Mouse (Mus musculus): Measurements from ENCODE around the gene Nup160. TPM values are rescaled to one million over a fixed set of nuclear protein-coding genes. Genes with fewer than 3 reads are reported as not detected.
A peak's percentile ranks its signal among the peaks of the same experiment; 100 is the strongest.

Gene Nup160
- polyA plus RNA-seq, 1 experiment, result 24.1 TPM

DNA sequence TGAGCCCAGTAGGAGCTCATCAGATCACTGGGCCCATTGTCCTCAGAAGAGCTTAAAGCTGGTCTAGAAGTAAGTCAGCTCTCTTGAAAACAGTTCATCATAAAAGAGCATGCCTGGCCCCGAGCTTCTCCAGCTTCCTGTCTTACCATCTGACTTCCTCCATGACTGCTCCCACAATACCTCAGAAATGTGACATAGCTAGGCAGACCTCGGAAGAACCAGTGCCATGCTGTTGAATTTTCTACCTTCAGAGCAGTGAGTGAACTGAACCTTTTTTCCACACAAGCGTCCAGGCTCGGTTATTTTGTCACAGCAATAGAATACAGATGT lies 35.3 kb upstream of the Nup160 start:
- DNase-seq (ENCODE audit: low read depth), result no peak
- no peak for TF ChIP-seq CTCF (IDR thresholded peaks at IDR 0.05; ENCODE audit: borderline replicate concordance, extremely low read depth, insufficient read depth, insufficient read length)
- no peak for TF ChIP-seq POLR2A (IDR thresholded peaks at IDR 0.05; ENCODE audit: borderline replicate concordance, extremely low read depth, insufficient read depth, insufficient read length, poor library complexity, severe bottlenecking)

DNA sequence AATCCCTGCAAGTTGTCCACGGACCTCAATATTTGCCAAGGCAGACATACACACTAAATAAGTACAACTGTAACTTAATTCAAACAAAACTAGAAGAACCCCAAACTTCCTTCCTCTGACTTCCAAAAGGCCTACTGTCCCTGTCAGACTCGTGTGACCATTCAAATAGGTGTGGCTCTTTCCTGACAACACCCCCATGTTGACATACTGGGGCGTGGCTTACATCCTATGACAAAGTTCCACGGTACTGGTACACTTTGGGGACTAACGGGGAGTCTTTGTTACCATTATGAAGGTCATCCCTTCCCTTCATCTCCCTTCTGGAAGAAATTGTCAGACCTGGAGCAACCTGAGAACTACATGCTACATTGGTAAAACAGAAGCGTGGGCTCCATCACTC lies 29.9 kb upstream of the Nup160 start:
- no peak for DNase-seq (ENCODE audit: low read depth)

DNA sequence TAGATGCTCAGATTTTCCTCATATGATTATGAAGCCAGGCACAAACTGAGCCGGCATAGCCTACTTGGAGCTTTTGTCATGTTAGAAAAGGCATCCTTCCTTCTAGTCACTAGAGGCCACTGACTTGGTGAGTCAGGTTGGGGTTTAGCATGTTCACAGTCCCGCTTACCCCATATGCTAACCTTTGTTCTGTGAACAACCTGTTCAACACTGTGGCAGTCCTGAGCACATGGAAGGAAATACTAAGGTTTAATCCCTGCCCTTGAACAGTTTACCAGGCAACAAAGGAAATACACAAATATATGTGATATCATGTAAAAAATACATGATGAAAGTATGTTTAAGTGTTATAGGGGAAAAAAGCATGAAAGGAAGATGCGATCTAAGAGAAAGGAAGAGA lies 27.6 kb upstream of the Nup160 start:
- TF ChIP-seq CTCF (IDR thresholded peaks at IDR 0.05; ENCODE audit: borderline replicate concordance, extremely low read depth, insufficient read depth, insufficient read length) (no peak), POLR2A (IDR thresholded peaks at IDR 0.05; ENCODE audit: borderline replicate concordance, extremely low read depth, insufficient read depth, insufficient read length, poor library complexity, severe bottlenecking) (no peak)
- DNase-seq (ENCODE audit: low read depth), result no peak

More for the DNA sequence above, 29.9 kb upstream of the Nup160 start:
- no peak for TF ChIP-seq CTCF (IDR thresholded peaks at IDR 0.05; ENCODE audit: borderline replicate concordance, extremely low read depth, insufficient read depth, insufficient read length)

DNA sequence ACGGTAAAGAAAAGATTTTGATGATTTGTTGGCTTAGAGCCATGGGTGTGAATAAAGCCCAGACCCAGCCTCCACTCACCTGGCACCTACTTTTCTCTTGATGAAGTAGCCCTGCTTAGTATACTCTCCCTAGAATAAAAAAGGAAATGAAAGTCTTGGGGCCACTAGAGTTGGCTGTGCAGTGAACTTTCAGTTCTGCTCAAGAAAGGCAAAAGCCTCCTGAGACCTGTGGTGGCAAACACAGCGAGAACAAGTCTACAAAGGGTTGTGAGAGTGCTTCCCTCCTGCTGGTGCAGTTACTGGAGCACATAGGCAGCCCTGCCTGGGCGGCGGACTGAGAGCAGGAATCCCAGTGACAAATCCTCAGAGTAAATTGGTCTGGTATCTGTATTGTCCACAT lies 27.1 kb upstream of the Nup160 start:
- TF ChIP-seq POLR2A (IDR thresholded peaks at IDR 0.05; ENCODE audit: borderline replicate concordance, extremely low read depth, insufficient read depth, insufficient read length, poor library complexity, severe bottlenecking) (no peak), CTCF (IDR thresholded peaks at IDR 0.05; ENCODE audit: borderline replicate concordance, extremely low read depth, insufficient read depth, insufficient read length) (no peak)

DNA sequence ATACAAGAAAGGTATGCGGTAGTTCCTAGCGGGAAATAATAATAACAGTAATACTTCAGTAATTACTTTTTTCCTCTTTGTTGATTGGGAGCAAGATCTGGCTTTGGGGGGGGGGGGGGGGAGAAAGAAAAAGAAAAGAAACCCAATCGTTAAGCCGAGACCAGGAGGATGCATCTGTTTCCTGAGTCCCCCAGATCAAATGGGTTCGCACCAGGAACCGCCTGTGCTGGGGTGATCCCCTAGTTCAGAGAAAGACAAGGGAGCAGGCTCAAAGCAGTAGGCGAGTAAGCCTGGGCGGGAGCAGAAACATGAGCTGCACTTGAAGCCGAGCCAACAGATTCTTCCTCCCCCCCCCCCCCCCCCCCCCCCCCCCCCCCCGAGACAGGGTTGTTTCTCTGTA lies 24.9 kb upstream of the Nup160 start:
- peak; percentile 15 for DNase-seq (ENCODE audit: low read depth)
- no peak for TF ChIP-seq POLR2A (IDR thresholded peaks at IDR 0.05; ENCODE audit: borderline replicate concordance, extremely low read depth, insufficient read depth, insufficient read length, poor library complexity, severe bottlenecking)
- no peak for TF ChIP-seq CTCF (IDR thresholded peaks at IDR 0.05; ENCODE audit: borderline replicate concordance, extremely low read depth, insufficient read depth, insufficient read length)

More for the DNA sequence above, 27.1 kb upstream of the Nup160 start:
- DNase-seq (ENCODE audit: low read depth), result no peak

DNA sequence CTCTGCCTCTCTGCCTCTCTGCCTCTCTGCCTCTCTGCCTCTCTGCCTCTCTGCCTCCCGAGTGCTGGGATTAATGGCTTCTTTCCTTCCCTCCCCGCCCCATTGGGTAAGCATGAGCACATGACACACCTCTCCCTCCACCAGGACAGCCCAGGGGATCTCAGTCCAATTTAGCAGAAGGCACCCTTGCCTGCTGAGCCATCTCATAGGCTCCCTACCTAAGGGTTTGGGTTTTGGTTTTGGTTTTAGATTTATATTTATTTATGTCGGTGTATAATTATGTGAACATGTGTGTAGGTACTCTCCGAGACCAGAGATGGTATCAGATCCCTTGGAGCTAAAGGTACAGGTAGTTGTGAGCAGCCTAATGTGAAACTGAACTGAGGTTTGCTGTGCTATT lies 24.0 kb upstream of the Nup160 start:
- DNase-seq (ENCODE audit: low read depth), result no peak
- TF ChIP-seq POLR2A (IDR thresholded peaks at IDR 0.05; ENCODE audit: borderline replicate concordance, extremely low read depth, insufficient read depth, insufficient read length, poor library complexity, severe bottlenecking) (no peak), CTCF (IDR thresholded peaks at IDR 0.05; ENCODE audit: borderline replicate concordance, extremely low read depth, insufficient read depth, insufficient read length) (no peak)

DNA sequence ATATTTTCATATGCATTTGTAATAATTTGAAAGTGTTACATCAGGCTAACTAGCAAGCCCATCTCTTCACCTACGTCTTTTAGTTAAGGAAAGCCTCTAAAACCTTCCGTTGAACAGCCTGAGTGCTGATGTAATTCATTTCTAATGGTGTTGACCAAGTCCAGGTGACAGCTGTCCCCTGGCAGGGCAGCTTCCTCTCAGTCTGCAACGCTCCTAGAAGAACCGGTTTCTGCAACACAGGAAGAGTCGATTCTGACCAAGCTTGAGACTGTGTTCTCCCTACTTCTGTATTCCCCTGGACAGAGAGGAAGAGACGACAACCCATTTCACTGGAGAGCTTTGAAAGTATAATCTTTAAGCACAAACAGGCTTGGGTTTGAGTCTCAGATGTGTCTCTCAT lies 21.6 kb upstream of the Nup160 start:
- DNase-seq (ENCODE audit: low read depth), result no peak
- no peak for TF ChIP-seq CTCF (IDR thresholded peaks at IDR 0.05; ENCODE audit: borderline replicate concordance, extremely low read depth, insufficient read depth, insufficient read length)
- TF ChIP-seq POLR2A (IDR thresholded peaks at IDR 0.05; ENCODE audit: borderline replicate concordance, extremely low read depth, insufficient read depth, insufficient read length, poor library complexity, severe bottlenecking), result no peak

DNA sequence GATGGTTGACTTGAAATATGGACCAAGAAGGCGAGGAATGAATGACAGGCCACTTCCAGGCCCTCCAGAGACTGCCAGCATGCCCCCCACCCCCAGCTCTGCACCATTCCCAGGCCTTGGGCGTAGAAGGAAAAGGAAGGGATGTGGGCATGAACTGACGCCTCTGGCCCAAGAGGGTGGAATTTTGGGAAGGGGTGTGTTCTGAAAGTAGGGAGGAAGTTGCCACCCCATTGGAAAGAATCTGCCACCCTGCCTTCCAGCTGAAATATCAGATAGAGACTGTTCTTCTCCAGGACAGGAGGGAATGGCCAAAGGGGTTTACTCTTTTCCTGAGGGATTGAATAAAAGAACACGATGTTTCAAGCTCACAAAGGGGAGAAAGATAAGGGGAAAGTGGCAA lies 18.4 kb upstream of the Nup160 start:
- DNase-seq (ENCODE audit: low read depth), result no peak
- TF ChIP-seq CTCF (IDR thresholded peaks at IDR 0.05; ENCODE audit: borderline replicate concordance, extremely low read depth, insufficient read depth, insufficient read length) (no peak), POLR2A (IDR thresholded peaks at IDR 0.05; ENCODE audit: borderline replicate concordance, extremely low read depth, insufficient read depth, insufficient read length, poor library complexity, severe bottlenecking) (no peak)

DNA sequence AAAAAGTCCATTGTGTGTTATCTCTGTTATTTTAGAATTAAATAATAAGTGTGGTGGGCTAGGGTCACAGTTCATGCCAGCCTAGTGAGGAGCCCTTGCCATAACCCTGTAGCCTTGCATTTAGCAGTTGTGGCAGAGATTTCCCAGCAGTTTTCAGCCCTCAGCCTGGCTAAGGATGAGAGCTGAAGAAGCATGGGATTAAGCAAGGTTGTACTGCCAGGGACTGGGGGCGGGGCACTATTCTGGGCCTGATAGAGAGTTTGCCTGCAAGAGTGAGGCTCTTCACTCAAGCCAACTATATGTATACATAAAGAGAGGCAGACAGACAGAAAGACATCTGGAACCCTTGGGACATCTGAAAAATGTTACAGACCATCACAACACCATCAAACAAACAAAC lies 18.0 kb upstream of the Nup160 start:
- TF ChIP-seq CTCF (IDR thresholded peaks at IDR 0.05; ENCODE audit: borderline replicate concordance, extremely low read depth, insufficient read depth, insufficient read length), result no peak
- no peak for TF ChIP-seq POLR2A (IDR thresholded peaks at IDR 0.05; ENCODE audit: borderline replicate concordance, extremely low read depth, insufficient read depth, insufficient read length, poor library complexity, severe bottlenecking)
- no peak for DNase-seq (ENCODE audit: low read depth)

DNA sequence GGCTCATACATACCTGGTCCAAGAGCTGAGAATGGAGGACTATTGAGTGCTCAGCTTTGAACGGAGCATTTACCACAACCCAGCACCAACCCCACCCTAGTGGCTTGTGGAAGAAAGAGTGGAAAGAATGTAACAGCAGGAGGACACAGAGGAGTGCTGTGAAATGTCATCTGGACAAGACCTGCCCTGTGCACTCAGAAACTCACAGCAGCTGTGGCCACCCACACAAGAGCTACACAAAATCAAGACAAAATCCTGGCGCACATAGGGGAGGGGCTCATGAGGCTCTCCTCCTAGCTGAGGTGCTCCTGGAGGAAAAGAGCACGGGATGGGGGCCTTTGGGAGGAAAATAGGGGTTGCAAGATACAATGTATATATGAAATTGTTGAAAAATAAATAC lies 17.4 kb upstream of the Nup160 start:
- TF ChIP-seq CTCF (IDR thresholded peaks at IDR 0.05; ENCODE audit: borderline replicate concordance, extremely low read depth, insufficient read depth, insufficient read length), result no peak
- TF ChIP-seq POLR2A (IDR thresholded peaks at IDR 0.05; ENCODE audit: borderline replicate concordance, extremely low read depth, insufficient read depth, insufficient read length, poor library complexity, severe bottlenecking), result no peak

DNA sequence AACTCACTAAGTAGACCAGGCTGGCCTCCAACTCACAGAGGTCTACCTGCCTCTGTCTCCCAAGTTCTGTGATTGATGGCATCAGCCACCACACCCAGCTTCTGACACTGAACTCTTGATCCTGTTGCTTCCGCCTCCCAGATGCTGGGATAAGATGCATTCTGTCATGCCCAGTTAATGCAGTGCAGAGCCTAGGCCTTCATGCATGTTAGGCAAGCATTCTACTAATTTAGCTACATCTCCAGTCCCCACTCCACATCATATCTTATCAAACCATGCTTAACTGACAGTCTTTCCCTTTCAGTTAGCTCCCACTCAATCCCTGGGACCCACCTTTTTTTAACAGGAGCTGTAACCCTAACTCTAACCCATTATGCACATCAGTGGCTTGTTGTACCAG lies 16.1 kb upstream of the Nup160 start:
- DNase-seq (ENCODE audit: low read depth), result no peak
- TF ChIP-seq POLR2A (IDR thresholded peaks at IDR 0.05; ENCODE audit: borderline replicate concordance, extremely low read depth, insufficient read depth, insufficient read length, poor library complexity, severe bottlenecking) (no peak), CTCF (IDR thresholded peaks at IDR 0.05; ENCODE audit: borderline replicate concordance, extremely low read depth, insufficient read depth, insufficient read length) (no peak)

More for the DNA sequence above, 17.4 kb upstream of the Nup160 start:
- no peak for DNase-seq (ENCODE audit: low read depth)

DNA sequence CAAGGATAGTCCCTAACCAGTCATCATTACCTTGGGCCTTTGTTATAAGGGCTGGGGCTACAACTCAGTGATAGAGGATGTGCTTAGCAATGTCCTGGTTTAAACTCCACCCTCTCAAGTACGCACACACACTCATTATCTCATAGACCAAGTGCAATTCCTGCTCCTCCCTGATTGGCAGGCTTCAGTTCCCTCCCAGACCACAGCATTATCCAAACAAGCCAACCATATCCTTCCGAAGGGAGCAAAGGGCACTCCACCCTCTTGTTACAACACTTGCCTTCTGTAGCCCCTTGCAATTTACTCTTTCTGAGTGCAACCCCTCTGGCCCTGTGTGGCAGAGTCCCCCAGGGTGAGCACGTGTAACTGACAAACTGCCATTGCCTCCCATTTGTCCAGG lies 15.6 kb upstream of the Nup160 start:
- TF ChIP-seq POLR2A (IDR thresholded peaks at IDR 0.05; ENCODE audit: borderline replicate concordance, extremely low read depth, insufficient read depth, insufficient read length, poor library complexity, severe bottlenecking) (no peak), CTCF (IDR thresholded peaks at IDR 0.05; ENCODE audit: borderline replicate concordance, extremely low read depth, insufficient read depth, insufficient read length) (no peak)
- no peak for DNase-seq (ENCODE audit: low read depth)

All from brain, embryonic 14.5 days (tissue).